Mouse (Mus musculus) liver, embryonic 15.5 days (tissue): ENCODE results near the gene Prss35. TPM values are rescaled to one million over a fixed set of nuclear protein-coding genes. Genes with fewer than 3 reads are reported as not detected.

ENCODE experiments used
- ATAC-seq: fragments of 200-750 bp; cut with Nextera tagmentation; 2 replicates; pipeline ENCODE4 v1.8.0; 2017; ENCODE audit warnings: moderate number of reproducible peaks, mild to moderate bottlenecking, moderate library complexity; ENCODE audit not compliant: insufficient read depth
- H3K27ac ChIP-seq: fragments of 300-500 bp; sonication (generic); replicated peaks from 2 replicates; pipeline ENCODE4 v1.5.1; 2015; ENCODE audit warnings: mild to moderate bottlenecking, inconsistent platforms
- H3K27me3 ChIP-seq: fragments of 300-500 bp; sonication (generic); 2 replicates; pipeline ENCODE4 v1.6.1; 2015; ENCODE audit warnings: mild to moderate bottlenecking, inconsistent platforms
- H3K36me3 ChIP-seq: fragments of 300-500 bp; sonication (generic); replicated peaks from 2 replicates; pipeline ENCODE4 v1.6.1; 2015; ENCODE audit warnings: moderate library complexity, mild to moderate bottlenecking, inconsistent platforms
- H3K4me1 ChIP-seq: fragments of 300-500 bp; sonication (generic); replicated peaks from 2 replicates; pipeline ENCODE4 v1.6.1; 2015; ENCODE audit warnings: inconsistent platforms
- H3K4me2 ChIP-seq: fragments of 300-500 bp; sonication (generic); 2 replicates; pipeline ENCODE4 v1.6.1; 2015; ENCODE audit warnings: moderate library complexity, mild to moderate bottlenecking, inconsistent platforms
- H3K4me3 ChIP-seq: fragments of 300-500 bp; sonication (generic); replicated peaks from 2 replicates; pipeline ENCODE4 v1.5.1; 2015; ENCODE audit warnings: mild to moderate bottlenecking, inconsistent platforms
- H3K9ac ChIP-seq: fragments of 300-500 bp; sonication (generic); 2 replicates; pipeline ENCODE4 v1.6.1; 2015; ENCODE audit warnings: moderate library complexity, mild to moderate bottlenecking, inconsistent platforms
- H3K9me3 ChIP-seq: fragments of 300-500 bp; sonication (generic); replicated peaks from 2 replicates; pipeline ENCODE4 v1.6.1; 2016; ENCODE audit warnings: inconsistent platforms
- WGBS: fragments of 180-500 bp; shearing (Covaris S2); methylation state at CpG from one replicate; pipeline ENCODE4 v1.1.7; 2015; ENCODE audit warnings: mixed read lengths; ENCODE audit not compliant: insufficient replicate concordance; 5-methylcytosine and 5-hydroxymethylcytosine counted together
- polyA plus RNA-seq: library from polyadenylated mRNA; unstranded; fragments of >200 nt; fragmentation: Nextera tagmentation; extraction: Ambion mirVana; gene quantifications from 2 replicates; pipeline ENCODE4 v1.2.1, GENCODE M21; 2015

Prss35 gene
- polyA plus RNA-seq, 1 experiment from 2014 or later: 1.6 TPM

DNA sequence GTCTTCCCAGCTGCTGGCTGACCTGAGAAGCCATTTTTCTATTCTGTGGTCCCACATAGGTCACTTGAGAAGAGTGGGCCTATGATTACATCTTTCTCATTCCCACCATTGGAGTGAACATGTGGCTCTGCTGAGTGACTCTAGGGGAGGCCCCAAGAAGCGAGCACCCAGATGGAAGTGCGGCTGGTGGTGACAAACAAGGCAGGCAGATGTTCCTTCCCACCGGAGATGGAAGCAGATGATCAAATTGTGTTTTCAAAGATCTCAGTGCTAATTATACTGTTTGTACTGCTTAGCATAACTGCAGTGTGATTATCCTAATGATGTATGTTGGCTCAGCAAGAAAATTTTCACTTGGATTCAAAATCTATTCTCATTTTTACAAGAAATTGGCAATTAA is 29.4 kb upstream of the Prss35 start:
- H3K36me3 ChIP-seq: no peaks in the 10 kb centered on the region
- no peaks in the 10 kb centered on the region for H3K27me3 ChIP-seq
- H3K9ac ChIP-seq: no peak overlapping the region
- no peaks in the 10 kb centered on the region for H3K4me1 ChIP-seq
- WGBS: 72% methylated on average over 3 of the region's 3 CpGs
- H3K9me3 ChIP-seq: no peaks in the 10 kb centered on the region
- H3K4me3 ChIP-seq: no peak overlapping the region
- no peak for ATAC-seq
- H3K4me2 ChIP-seq: no peak overlapping the region
- no peak overlapping the region for H3K27ac ChIP-seq

- Histone ChIP-seq H3K36me3 (no peaks in the 10 kb centered on the region), H3K9me3 (no peaks in the 10 kb centered on the region), H3K4me2 (no peak overlapping the region), H3K4me3 (no peak overlapping the region), H3K4me1 (no peaks in the 10 kb centered on the region), H3K27ac (no peak overlapping the region), H3K9ac (no peak overlapping the region), H3K27me3 (no peaks in the 10 kb centered on the region)
- 32% methylated on average over 2 of the region's 2 CpGs for WGBS
- ATAC-seq: no peak
These were observed 26.9 kb upstream of the Prss35 start for GRCm38 (mm10) chr9:86716540-86716939.

DNA sequence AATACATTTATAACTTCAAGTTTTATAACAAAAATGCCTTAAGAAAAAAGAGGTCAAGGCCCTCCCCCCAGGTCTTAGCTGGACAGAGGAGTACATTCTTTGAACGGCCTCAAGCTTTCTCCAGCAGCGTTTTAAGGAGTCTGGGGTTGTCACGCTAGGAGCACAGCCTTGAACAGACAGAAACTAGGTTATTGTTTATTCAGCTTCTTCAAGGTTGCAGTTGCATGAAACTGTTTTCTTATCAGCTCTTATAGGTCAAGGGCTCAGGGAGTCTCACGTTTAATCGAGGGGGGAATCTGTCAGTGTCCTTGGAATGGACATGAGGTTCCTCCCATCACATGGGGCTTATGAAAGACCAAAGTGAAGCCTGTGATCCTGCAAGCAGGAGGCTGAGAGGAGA is 26.3 kb upstream of the Prss35 start:
- Histone ChIP-seq H3K4me3 (no peak overlapping the region), H3K9me3 (no peaks in the 10 kb centered on the region), H3K4me1 (no peaks in the 10 kb centered on the region), H3K4me2 (no peak overlapping the region), H3K27me3 (no peaks in the 10 kb centered on the region), H3K9ac (no peak overlapping the region), H3K36me3 (no peaks in the 10 kb centered on the region), H3K27ac (no peak overlapping the region)
- no peak for ATAC-seq
- 58% methylated on average over 5 of the region's 5 CpGs for WGBS

GRCm38 (mm10) chr9:86720227-86720626 is 23.2 kb upstream of the Prss35 start:
- Histone ChIP-seq H3K9ac (no peak overlapping the region), H3K4me2 (no peak overlapping the region), H3K9me3 (no peaks in the 10 kb centered on the region), H3K27ac (no peak overlapping the region), H3K36me3 (no peaks in the 10 kb centered on the region), H3K27me3 (no peaks in the 10 kb centered on the region), H3K4me3 (no peak overlapping the region), H3K4me1 (no peaks in the 10 kb centered on the region)
- no peak for ATAC-seq
- WGBS: 71% methylated on average over 5 of the region's 5 CpGs

GRCm38 (mm10) chr9:86720794-86721193 is 22.7 kb upstream of the Prss35 start:
- Histone ChIP-seq H3K4me2 (no peak overlapping the region), H3K27ac (no peak overlapping the region), H3K27me3 (no peaks in the 10 kb centered on the region), H3K4me3 (no peak overlapping the region), H3K9me3 (no peaks in the 10 kb centered on the region), H3K36me3 (no peaks in the 10 kb centered on the region), H3K4me1 (no peaks in the 10 kb centered on the region), H3K9ac (no peak overlapping the region)
- 55% methylated on average over 2 of the region's 2 CpGs for WGBS
- no peak for ATAC-seq

- no peak overlapping the region for H3K27ac ChIP-seq
- 76% methylated on average over 4 of the region's 4 CpGs for WGBS
- H3K36me3 ChIP-seq: no peaks in the 10 kb centered on the region
- H3K9ac ChIP-seq: no peak overlapping the region
- no peaks in the 10 kb centered on the region for H3K27me3 ChIP-seq
- H3K9me3 ChIP-seq: no peaks in the 10 kb centered on the region
- no peak overlapping the region for H3K4me2 ChIP-seq
- no peaks in the 10 kb centered on the region for H3K4me1 ChIP-seq
- no peak overlapping the region for H3K4me3 ChIP-seq
- ATAC-seq: no peak
These were observed 18.4 kb upstream of the Prss35 start for GRCm38 (mm10) chr9:86725066-86725465.

DNA sequence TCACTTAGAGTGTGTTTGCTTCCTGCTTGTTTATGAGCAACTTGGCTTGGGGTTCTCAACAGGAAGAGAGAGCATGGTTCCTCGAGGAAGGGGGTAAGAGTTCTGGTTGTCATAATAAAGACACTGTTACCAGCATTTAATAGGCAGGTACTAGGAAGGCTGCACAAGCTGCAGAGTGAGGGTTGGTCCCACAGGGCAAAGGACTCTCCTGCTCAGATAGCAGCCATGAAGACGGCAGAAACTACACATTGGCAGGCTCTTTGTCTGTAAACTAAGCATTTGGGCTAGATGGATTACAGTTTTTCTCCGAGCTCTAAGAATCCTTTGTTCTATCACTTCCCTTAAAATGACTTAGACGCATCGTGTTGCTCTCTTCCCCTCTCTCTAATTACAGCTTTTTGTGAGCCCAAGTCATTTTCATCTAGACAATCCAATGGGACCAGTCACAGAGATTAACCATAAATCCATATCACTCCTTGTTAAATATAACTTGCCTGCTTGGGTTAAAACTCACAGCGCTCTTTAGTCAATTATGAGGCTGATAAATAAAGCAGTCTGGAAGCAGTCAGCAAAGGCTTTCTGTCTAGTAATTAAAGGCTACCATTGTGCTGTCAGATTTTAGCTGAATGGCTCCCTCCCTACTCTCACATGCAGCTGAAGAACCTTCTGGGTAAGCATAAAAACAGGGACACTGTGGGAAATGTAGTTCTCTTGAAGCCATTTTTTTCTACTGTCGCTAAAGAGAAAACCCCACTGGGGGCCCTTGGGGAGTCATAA is 17.7 kb upstream of the Prss35 start:
- no peaks in the 10 kb centered on the region for H3K27me3 ChIP-seq
- H3K4me3 ChIP-seq: no peak overlapping the region
- H3K27ac ChIP-seq: no peak overlapping the region
- H3K4me2 ChIP-seq: no peak overlapping the region
- H3K9me3 ChIP-seq: no peaks in the 10 kb centered on the region
- ATAC-seq: no peak
- no peaks in the 10 kb centered on the region for H3K36me3 ChIP-seq
- H3K9ac ChIP-seq: no peak overlapping the region
- WGBS: 49% methylated on average over 7 of the region's 7 CpGs
- H3K4me1 ChIP-seq: no peaks in the 10 kb centered on the region

DNA sequence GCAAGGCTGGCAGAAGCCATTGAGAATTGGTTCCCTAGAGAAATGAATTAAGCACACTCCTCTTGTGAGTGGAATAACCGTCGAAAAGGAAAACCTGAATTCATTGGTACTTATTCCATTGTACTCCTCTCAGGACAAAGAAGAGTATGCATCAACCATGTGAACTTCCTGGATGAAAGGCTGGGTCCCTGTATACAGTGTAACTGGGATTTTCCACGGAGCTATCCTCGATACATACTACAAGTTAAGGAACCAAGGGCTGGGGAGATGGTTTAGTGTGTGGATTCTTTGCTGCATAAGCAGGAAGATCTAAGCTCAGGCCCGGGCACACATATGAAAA is 17.1 kb upstream of the Prss35 start:
- Histone ChIP-seq H3K4me1 (no peaks in the 10 kb centered on the region), H3K27me3 (no peaks in the 10 kb centered on the region), H3K27ac (no peak overlapping the region), H3K9ac (no peak overlapping the region), H3K4me2 (no peak overlapping the region), H3K36me3 (no peaks in the 10 kb centered on the region), H3K9me3 (no peaks in the 10 kb centered on the region), H3K4me3 (no peak overlapping the region)
- no peak for ATAC-seq
- WGBS: 62% methylated on average over 5 of the region's 5 CpGs

DNA sequence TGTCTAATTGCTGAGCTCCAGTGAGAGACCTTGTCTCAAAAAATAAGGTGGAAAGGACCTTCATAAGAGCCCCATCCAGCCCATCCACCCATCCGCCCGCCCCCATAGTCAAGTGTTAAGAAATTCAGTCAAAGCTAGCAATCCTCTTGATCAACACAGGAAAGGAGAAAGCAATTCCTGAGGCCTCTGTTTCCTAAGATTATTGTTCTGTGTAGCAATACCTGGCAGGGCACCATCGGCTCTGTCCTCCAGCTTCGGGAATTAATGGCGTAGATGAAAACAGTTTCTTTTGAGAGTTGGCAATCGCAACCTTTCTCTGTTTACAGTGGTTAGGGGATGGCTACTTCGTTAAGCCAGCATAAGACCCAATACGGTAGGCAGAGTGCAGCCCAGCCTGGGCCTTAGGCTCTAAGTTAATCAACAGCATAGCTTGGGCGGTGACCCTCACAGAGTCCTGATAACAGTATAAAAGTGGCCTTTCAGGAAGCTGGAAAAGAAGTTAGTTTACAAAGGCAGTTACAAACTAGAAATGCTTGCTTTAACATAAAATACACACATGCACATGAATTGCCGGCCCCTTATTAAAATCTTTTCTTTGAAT is 15.1 kb upstream of the Prss35 start:
- no peak overlapping the region for H3K4me2 ChIP-seq
- no peak for ATAC-seq
- WGBS: 58% methylated on average over 10 of the region's 10 CpGs
- no peaks in the 10 kb centered on the region for H3K4me1 ChIP-seq
- no peaks in the 10 kb centered on the region for H3K27me3 ChIP-seq
- H3K4me3 ChIP-seq: no peak overlapping the region
- H3K9me3 ChIP-seq: no peaks in the 10 kb centered on the region
- no peaks in the 10 kb centered on the region for H3K36me3 ChIP-seq
- H3K27ac ChIP-seq: no peak overlapping the region
- H3K9ac ChIP-seq: no peak overlapping the region

DNA sequence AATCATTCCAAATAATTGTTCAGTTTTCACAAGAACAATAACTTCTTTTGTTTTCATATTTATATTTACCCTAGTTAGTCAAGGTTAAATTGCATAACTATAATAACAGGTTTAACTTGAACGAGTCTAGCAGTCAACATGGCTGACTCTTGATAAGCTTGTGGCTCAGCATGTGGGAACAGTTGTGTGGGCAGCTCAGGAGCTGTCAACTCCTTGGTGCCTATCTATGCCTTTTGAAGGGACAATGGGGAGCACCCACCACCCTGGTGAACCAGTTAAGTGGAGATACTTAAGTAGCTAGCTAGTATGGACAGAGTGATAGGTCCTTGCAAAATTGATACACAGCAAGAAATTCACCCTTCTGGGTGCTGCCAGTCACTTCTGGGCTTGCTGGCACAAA is 14.4 kb upstream of the Prss35 start:
- H3K27me3 ChIP-seq: no peaks in the 10 kb centered on the region
- no peak overlapping the region for H3K27ac ChIP-seq
- H3K36me3 ChIP-seq: no peaks in the 10 kb centered on the region
- no peaks in the 10 kb centered on the region for H3K9me3 ChIP-seq
- no peak overlapping the region for H3K9ac ChIP-seq
- ATAC-seq: no peak
- no peak overlapping the region for H3K4me3 ChIP-seq
- WGBS: 22% methylated on average over 1 of the region's 1 CpGs
- no peak overlapping the region for H3K4me2 ChIP-seq
- H3K4me1 ChIP-seq: no peaks in the 10 kb centered on the region

DNA sequence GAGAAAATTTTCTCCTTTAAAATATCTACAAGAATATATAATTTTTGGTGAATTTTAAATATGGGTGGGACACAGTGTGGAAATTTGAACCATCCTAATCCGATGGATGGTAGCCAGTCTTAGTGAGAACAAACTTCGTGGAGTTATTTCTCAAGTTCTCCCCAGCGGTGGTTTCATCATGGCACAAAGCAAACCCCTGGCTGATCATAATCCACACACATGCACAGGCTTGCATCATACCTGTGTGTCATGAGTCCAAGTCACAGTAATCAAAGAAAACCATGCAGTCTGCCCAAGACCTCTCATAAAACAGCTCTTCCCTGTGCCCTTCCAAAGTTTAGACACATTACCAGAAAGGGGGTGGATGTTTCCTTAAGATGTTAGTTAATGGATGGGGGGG is 13.6 kb upstream of the Prss35 start:
- H3K36me3 ChIP-seq: no peaks in the 10 kb centered on the region
- H3K4me2 ChIP-seq: no peak overlapping the region
- 56% methylated on average over 3 of the region's 3 CpGs for WGBS
- no peak overlapping the region for H3K27ac ChIP-seq
- no peaks in the 10 kb centered on the region for H3K4me1 ChIP-seq
- H3K4me3 ChIP-seq: no peak overlapping the region
- no peak overlapping the region for H3K9ac ChIP-seq
- no peaks in the 10 kb centered on the region for H3K27me3 ChIP-seq
- no peak for ATAC-seq
- no peaks in the 10 kb centered on the region for H3K9me3 ChIP-seq

DNA sequence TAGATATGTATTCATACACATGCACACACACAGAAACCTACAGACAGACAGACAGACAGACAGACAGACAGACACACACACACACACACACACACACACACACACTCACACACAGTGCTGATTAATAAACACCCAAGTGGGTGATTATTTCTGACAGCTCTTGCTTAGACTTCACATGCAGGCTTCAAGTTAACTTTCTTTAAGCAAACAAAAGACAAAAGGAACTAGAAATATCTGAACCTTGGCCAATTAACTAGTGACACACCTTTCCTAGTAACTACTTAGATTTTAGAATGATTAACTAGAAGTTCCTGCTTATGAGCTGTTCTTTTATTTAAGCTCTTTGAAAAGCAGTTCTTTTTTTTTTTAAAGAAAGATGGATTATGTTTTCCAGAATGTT is 9.1 kb upstream of the Prss35 start:
- no peaks in the 10 kb centered on the region for H3K36me3 ChIP-seq
- H3K4me1 ChIP-seq: no peaks in the 10 kb centered on the region
- H3K27ac ChIP-seq: no peak overlapping the region
- ATAC-seq: no peak
- H3K27me3 ChIP-seq: no peaks in the 10 kb centered on the region
- H3K9ac ChIP-seq: no peak overlapping the region
- H3K9me3 ChIP-seq: no peaks in the 10 kb centered on the region
- no peak overlapping the region for H3K4me3 ChIP-seq
- no peak overlapping the region for H3K4me2 ChIP-seq
